Mouse (Mus musculus) thymus, postnatal 10 days (tissue): ENCODE measurements at regions not wholly inside any gene's neighbourhood (a gene's known extent, or its start where the extent isn't known, plus 50 kb on each side); places are given as distances from the start of the nearest gene placed in this dataset.

ENCODE experiments used
- DNase-seq, 2 experiments: peaks; one replicate each; pipeline ENCODE4 v3.0.0; 2021; ENCODE audit warnings: low spot score in 2 of 2

DNA sequence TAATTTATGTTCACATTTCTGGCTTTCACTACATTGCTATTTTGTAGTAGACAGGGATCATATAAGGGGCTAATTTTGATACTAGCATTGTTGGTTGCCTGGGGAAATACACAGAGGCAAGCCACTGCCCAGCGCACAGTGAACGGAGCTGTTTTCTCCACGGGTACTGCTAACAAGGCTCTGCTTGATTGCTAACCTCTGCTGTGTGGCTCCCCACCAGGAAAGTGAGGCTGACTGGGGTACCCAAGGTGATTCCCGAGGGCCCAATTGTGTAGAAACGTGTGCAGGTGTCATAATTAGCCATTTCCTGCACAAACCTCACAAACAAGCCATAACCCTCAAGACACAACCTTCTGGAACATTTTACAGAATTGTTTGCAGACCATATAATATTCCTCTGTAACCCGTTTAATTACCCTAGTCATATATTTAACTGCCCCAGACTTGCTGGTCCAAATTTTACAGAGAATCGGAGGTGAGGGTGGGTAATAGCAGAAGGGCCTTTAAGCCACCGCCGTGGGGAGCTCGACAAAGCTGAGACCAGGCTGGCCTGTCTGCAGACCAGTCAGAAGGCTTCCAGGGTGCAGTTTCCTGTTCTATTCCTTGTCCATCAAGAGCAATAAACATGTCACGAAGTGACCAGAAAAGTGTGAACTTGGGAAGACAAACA, 170.9 kb downstream of the Fam169b start:
- DNase-seq, result no peak

DNA sequence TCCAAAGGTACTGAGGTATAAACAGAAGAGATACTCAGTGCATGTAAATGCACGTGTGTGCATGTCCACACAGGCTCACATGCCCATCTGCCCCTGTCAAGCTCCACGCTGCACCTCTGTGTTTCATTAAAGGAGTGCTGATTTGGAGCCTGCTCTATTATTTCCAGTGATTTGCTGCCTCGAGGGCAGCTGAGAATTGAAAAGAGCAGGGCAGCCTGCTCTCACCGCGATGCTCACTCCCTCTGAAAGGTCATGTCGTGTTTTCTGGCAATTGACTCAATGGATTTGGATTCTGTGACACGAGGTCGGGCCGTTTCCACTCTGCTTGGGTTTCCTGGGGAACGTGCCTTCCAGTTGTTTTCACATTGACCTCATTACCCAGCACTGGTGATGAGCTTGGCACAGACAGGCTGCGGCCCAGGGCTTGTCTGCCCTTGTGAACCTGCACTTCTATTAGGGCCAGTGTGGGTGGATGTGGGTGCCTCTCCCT, 167.1 kb downstream of the Fam169b start:
- no peak for DNase-seq

DNA sequence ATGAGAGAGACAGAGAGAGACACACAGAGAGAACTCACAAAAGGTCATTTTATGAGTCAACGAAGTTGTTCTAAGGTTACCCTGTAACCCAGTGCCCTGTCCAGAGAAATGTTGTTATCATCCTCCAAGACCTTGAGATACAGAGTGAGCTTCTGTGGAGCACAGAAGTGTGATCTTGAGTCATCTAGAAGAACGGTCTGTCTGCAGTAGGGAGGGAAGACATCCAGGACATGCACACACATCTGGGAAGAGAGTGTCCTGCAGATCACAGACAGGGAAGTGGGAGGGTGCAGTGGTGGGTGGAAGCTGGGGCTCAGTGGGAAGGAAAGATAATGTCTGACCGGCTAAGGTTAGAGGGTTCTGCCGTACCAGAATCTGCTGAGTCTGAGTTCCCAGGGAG, 155.3 kb downstream of the Fam169b start:
- no peak for DNase-seq

DNA sequence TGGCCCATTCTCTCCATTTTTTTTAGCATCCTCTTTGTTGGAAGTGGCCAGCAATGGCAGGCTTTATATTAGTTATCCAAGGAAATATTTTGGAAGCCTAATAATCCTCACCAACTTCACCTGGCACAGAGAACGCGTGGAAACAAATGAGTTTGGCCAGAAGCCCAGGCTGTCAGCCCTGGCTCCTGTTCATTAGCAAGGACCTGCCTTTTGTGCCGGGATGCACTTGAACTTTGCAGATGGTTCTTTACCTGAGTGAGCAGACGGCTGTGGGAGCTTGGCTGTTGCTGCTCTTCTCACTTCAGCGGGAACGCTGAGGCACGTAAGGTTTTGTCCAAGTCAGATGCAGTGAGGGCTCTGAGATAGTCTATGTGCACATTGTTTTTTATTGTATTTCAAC, 142.3 kb downstream of the Fam169b start:
- DNase-seq, result no peak

DNA sequence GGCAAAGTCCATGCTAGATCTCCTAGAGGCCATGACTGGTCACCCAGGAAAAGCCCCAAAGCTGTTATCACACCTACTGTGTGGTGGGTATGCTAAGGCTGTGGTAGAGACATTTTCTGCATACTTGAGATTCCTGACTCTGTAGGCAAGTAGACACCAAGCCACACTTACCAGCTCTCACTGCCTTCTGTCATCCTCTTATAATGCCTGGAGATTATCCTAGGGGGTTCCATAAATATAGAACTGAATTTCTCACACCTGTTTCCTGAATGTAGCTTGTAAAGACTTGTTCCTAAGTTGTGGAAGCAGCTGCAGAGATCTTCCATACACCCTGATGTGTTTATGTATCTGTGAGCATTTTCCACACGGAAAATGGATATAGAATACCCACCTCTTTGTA, 139.1 kb downstream of the Fam169b start:
- DNase-seq, result no peak
